Mouse (Mus musculus) C2C12 (cell line): ENCODE measurements at regions not wholly inside any gene's neighbourhood (a gene's known extent, or its start where the extent isn't known, plus 50 kb on each side); places are given as distances from the start of the nearest gene placed in this dataset.

Experiments used
- H3K27me3 ChIP-seq: one replicate; pipeline ENCODE4 v1.6.1; 2011; ENCODE audit not compliant: control insufficient read depth, insufficient read depth, insufficient read length
- H3K36me3 ChIP-seq: one replicate; pipeline ENCODE4 v1.6.1; 2011; ENCODE audit not compliant: control insufficient read depth, insufficient read depth
- H3K4me3 ChIP-seq: one replicate; pipeline ENCODE4 v1.5.1; 2011; ENCODE audit warnings: mild to moderate bottlenecking, control low read depth; ENCODE audit not compliant: poor library complexity, insufficient read depth, severe bottlenecking
- H3K79me2 ChIP-seq: one replicate; pipeline ENCODE4 v1.6.1; 2011; ENCODE audit not compliant: control insufficient read depth, insufficient read depth
- H3K79me3 ChIP-seq: one replicate; pipeline ENCODE4 v1.6.1; 2011; ENCODE audit warnings: low read depth, control low read depth
- H3ac ChIP-seq: one replicate; pipeline ENCODE3; 2011; ENCODE audit warnings: low read depth; ENCODE audit not compliant: control insufficient read depth, insufficient read length
- CEBPB ChIP-seq: IDR thresholded peaks from one replicate; pipeline ENCODE4 v1.6.1; 2011; ENCODE audit warnings: low read depth, mild to moderate bottlenecking, control low read depth, moderate library complexity
- CTCF ChIP-seq: IDR thresholded peaks from one replicate; pipeline ENCODE4 v1.5.1; 2011; ENCODE audit not compliant: control insufficient read depth, insufficient read depth, insufficient read length
- FOSL1 ChIP-seq: IDR thresholded peaks from one replicate; pipeline ENCODE4 v1.8.0; 2011; ENCODE audit warnings: mild to moderate bottlenecking, low read length; ENCODE audit not compliant: poor library complexity, insufficient read depth, severe bottlenecking
- MAX ChIP-seq: IDR thresholded peaks from one replicate; pipeline ENCODE4 v1.6.1; 2011; ENCODE audit warnings: mild to moderate bottlenecking, control low read depth
- MYOD1 ChIP-seq: IDR thresholded peaks from one replicate; pipeline ENCODE4 v1.6.1; 2011; ENCODE audit warnings: low read depth; ENCODE audit not compliant: control insufficient read depth, insufficient read length
- MYOG ChIP-seq: IDR thresholded peaks from one replicate; pipeline ENCODE4 v1.6.1; 2011; ENCODE audit not compliant: control insufficient read depth, insufficient read length; ENCODE audit errors: extremely low read depth
- USF1 ChIP-seq: IDR thresholded peaks from one replicate; pipeline ENCODE4 v1.6.1; 2011; ENCODE audit warnings: low read depth, mild to moderate bottlenecking, control low read depth, moderate library complexity

- H3K36me3 ChIP-seq: no peaks in the 10 kb centered on the region
- H3K4me3 ChIP-seq: no peak overlapping the region
- H3ac ChIP-seq: no peak overlapping the region
- H3K79me3 ChIP-seq: no peaks in the 10 kb centered on the region
- H3K27me3 ChIP-seq: no peaks in the 10 kb centered on the region
- no peaks in the 10 kb centered on the region for H3K79me2 ChIP-seq
- TF ChIP-seq CEBPB (no peak), MYOG (no peak), CTCF (no peak), USF1 (no peak), MAX (no peak)
These were observed 787.0 kb upstream of the Arrdc4 start for GRCm38 (mm10) chr7:69536072-69536471.

- TF ChIP-seq USF1 (no peak), FOSL1 (no peak), CEBPB (no peak), MYOG (no peak), MYOD1 (no peak), MAX (no peak), CTCF (no peak)
- Histone ChIP-seq H3K4me3 (no peak overlapping the region), H3K27me3 (no peaks in the 10 kb centered on the region), H3K36me3 (no peaks in the 10 kb centered on the region), H3K79me3 (no peaks in the 10 kb centered on the region), H3K79me2 (no peaks in the 10 kb centered on the region), H3ac (no peak overlapping the region)
These were observed 764.9 kb upstream of the Arrdc4 start for GRCm38 (mm10) chr7:69513966-69514365.

GRCm38 (mm10) chr7:69510389-69510788 is 761.3 kb upstream of the Arrdc4 start:
- Histone ChIP-seq H3K79me3 (no peaks in the 10 kb centered on the region), H3K4me3 (no peak overlapping the region), H3K79me2 (no peaks in the 10 kb centered on the region), H3K36me3 (no peaks in the 10 kb centered on the region), H3K27me3 (no peaks in the 10 kb centered on the region), H3ac (no peak overlapping the region)
- TF ChIP-seq CEBPB (no peak), MYOD1 (no peak), MAX (no peak), MYOG (no peak), USF1 (no peak), FOSL1 (no peak), CTCF (no peak)

GRCm38 (mm10) chr7:69493062-69493930 is 744.3 kb upstream of the Arrdc4 start:
- H3K27me3 ChIP-seq: no peaks in the 10 kb centered on the region
- H3K4me3 ChIP-seq: no peak overlapping the region
- H3K36me3 ChIP-seq: no peaks in the 10 kb centered on the region
- H3ac ChIP-seq: no peak overlapping the region
- no peak for TF ChIP-seq MAX
- no peak for TF ChIP-seq MYOG
- TF ChIP-seq CEBPB: no peak
- no peaks in the 10 kb centered on the region for H3K79me2 ChIP-seq
- no peaks in the 10 kb centered on the region for H3K79me3 ChIP-seq

GRCm38 (mm10) chr7:69490566-69491466 is 741.8 kb upstream of the Arrdc4 start:
- no peaks in the 10 kb centered on the region for H3K36me3 ChIP-seq
- no peak overlapping the region for H3K4me3 ChIP-seq
- H3K79me2 ChIP-seq: no peaks in the 10 kb centered on the region
- no peak for TF ChIP-seq MYOG
- peak; percentile 73 for TF ChIP-seq CTCF
- no peaks in the 10 kb centered on the region for H3K79me3 ChIP-seq
- H3K27me3 ChIP-seq: no peaks in the 10 kb centered on the region
- H3ac ChIP-seq: no peak overlapping the region

GRCm38 (mm10) chr7:69488630-69489029 is 739.6 kb upstream of the Arrdc4 start:
- TF ChIP-seq CTCF (no peak), MYOG (no peak), FOSL1 (no peak), USF1 (no peak), CEBPB (no peak), MYOD1 (no peak), MAX (no peak)
- no peaks in the 10 kb centered on the region for H3K79me2 ChIP-seq
- H3K36me3 ChIP-seq: no peaks in the 10 kb centered on the region
- no peaks in the 10 kb centered on the region for H3K27me3 ChIP-seq
- no peak overlapping the region for H3K4me3 ChIP-seq
- H3K79me3 ChIP-seq: no peaks in the 10 kb centered on the region
- H3ac ChIP-seq: no peak overlapping the region
